Mouse (Mus musculus): ENCODE measurements around the gene Cyp26b1. TPM values are rescaled to one million over a fixed set of nuclear protein-coding genes. Genes with fewer than 3 reads are reported as not detected.
A peak's percentile ranks its signal among the peaks of the same experiment; 100 is the strongest.

Cyp26b1 gene
- total RNA-seq, 2 experiments from 2014 or later, result not detected

DNA sequence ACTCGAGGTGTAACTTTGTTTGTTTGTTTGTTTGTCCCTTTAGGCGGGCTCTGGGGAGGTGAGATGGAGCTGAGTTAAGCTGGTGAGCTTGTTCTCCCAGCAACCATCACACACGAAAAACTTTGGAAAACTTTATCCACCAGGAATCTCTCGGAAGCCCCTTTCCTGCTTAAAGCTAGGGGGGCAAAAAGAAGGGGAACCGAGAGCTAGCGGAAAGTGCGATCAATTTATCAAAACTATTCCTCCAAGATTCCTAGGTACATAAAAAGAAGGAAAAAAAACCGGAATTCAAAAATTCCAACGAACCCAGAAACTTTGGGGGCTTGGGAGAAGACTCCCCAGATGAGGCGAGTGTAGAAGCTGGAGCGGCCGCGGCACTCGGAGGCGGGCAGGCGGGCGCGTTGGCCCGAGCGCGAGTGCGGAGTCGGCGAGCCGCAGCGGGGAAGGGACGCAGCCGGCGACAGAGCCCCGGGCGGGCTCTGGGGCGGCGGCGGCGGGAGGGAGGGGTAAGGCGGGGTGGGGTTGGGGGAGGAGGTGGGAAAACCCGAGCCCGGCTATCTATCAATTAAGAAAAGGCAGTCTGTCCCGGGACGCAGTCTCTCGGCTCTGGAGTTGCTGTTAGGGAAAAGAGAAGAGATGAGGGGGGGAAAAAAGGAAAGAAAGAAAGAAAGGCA lies 5.3 kb downstream of the Cyp26b1 start:
- ATAC-seq (ENCODE audit: poor library complexity, severe bottlenecking), result no peak

- peak; percentile 26 for ATAC-seq (ENCODE audit: poor library complexity, severe bottlenecking)
Measured at GRCm38 (mm10) chr6:84587471-84588101, 6.1 kb downstream of the Cyp26b1 start.

DNA sequence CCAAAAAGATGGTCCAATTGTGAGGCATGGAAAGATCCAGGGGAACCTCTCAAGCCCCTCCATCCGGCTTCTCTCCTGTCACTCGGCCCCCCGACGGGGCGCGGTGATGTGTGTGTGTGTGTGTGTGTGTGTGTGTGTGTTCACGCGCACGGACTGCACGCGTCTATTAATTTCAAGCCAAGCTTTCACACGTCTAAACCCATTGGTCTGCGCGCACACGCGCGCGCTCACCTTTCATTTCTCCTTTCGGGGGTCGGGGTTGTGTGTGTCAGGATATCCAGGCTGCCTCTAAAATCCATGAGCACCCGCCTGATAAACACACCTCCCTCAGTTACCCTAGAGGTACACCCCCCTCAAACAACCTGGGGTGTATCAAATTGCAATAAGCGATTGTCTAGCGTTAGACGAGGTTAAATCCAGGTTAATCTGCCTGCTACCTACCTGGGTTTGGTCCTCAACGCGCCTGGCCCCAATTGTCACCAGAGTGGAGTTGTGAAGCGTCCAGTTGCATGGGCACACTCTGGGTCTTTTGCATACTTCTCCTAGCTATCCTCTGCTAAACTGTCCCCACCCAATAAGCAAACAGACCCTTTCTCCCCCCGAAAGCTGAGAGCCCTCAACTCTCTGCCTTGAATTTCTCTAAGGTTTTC lies 7.0 kb downstream of the Cyp26b1 start:
- ATAC-seq (ENCODE audit: poor library complexity, severe bottlenecking), result no peak

DNA sequence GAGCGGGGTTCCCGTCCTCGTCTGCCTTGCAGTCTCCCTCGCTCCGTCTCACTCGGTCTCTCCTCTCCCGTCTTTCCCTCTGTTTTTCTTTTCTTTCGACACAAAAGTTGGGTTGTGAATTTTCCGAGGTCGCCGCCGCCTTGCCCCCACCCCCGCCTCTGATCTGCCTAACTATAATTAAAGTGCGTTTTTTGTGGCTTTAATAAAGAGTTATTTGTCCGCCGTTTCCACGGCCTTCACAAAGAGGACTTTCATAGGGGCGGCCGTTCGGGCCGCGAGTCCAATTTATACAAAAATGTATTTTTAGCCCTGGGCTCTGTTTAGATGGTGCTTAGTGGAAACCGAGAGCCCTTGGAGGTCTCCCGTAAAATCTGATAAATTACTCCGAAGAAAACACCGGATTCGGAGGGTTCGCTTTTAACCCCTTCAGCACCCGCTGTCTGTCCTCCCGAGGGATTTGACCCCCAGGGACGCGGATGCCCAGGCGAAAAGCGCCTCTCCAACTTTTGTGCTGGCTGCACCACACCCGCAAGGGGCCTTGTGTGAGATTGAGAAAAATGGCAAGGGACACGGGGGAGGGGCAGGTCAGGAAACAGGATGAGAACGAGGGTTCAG lies 7.9 kb downstream of the Cyp26b1 start:
- no peak for ATAC-seq (ENCODE audit: poor library complexity, severe bottlenecking)

DNA sequence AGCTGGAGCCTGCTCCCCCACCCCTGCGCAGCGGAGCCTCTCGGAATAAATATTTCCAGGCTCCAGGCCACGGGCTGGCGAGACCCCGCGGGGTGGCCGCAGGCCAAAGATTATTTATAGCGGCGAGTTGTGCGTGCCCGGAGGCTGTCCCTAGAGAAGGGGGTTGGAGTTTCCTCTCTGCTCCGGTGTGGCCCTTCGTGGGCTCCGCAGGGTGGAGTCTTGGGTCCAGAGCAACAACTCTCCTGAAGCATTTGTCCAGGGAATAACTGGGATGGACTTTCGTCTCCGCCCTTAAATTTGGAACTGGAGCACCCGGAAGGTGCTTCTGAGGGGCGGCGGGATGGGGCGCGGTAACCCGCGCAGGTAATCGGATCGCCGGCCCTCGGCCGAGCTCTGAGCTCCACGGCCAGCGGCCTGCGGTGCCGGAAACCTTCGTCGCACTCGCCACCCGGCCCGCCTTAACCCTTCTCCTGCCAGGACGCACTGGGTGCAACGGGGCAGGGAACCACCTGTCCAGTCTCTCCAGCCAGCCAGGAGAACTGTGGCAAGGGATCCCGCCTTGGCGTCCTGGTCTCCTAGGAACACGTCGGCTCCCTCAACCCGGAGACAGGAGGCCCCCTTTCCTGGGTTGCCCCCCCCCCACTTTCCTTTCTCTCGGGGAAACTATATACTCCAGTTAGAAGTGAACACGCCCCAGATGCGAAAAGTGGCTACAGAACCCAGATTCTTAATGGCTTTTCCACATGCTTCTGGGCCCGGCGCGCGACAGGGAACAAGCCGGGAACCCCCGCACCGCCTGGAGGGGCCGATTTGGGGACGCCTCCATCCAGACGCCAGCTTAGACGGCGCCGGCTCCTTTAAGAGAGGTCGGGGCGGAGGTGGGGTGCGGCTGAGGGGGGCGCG lies 8.7 kb downstream of the Cyp26b1 start:
- no peak for ATAC-seq (ENCODE audit: poor library complexity, severe bottlenecking)

DNA sequence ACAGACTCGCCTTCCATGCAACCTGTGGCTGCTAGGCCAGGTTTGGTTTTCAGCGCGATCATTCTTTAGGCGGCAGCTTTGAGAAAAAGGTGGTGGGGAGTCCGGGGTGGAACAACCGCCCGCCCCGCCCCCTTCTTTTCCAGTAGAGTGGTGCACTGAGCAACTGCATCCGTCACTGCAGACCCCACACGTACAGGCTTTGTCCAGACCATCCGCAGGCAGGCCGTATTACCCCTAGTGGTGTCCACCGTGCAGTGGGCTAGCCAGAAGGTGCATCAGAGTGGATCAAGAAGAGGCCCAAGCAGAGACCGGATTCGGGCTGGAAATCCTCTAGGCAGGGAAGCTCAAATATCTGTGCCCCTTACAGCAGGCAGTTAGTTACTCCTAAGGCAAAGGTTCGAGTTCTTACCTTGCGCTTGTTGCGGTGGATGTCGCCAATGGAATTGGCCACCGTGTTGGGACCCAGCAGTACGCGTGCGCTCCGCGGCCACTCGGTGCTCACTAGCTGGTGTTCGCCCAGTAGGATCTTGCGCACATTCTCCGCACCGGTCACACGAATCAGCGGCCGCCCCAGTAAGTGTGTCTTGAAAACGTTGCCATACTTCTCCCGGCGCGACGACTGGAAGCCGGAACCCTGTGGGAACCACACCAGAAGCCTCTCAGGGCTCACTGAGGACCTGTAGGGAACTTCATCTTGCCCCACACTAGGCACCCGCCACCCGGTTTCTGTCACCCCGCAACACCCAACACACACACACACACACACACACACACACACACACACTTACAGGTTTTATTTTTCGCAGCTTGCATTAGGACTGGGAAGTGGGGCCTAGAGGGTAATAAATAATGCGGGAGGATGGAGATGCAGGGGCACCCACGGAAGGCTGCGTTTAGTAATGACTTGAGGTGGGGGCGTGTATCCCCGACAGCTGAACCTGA lies 9.6 kb downstream of the Cyp26b1 start:
- no peak for ATAC-seq (ENCODE audit: poor library complexity, severe bottlenecking)

- ATAC-seq (ENCODE audit: poor library complexity, severe bottlenecking), result peak; percentile 56
Measured at GRCm38 (mm10) chr6:84583371-84583770, 10.3 kb downstream of the Cyp26b1 start.

DNA sequence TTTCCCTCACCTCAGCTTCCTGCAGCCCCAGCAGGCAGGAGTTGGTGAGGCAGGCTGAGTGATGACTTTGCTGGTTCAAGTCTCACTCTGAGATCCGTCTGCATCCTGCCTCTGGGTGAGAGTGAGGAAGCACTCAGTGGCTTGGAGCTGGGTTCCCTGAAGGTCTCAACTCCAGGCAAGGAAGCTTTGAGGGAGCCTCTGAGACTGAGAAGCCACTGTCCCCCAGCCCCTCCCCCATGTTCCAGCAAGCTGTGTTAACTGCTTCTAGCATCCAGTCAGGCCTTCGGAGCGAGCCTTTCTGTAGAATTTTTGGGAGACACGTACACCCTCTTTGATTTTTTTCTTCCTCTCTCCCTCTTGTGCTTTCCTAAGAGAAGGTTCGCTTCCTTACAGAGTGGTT lies 10.9 kb downstream of the Cyp26b1 start:
- no peak for ATAC-seq (ENCODE audit: poor library complexity, severe bottlenecking)

GRCm38 (mm10) chr6:84581833-84582445 lies 11.8 kb downstream of the Cyp26b1 start:
- no peak for ATAC-seq (ENCODE audit: poor library complexity, severe bottlenecking)

- ATAC-seq (ENCODE audit: poor library complexity, severe bottlenecking), result no peak
Measured at GRCm38 (mm10) chr6:84580979-84581832, 12.5 kb downstream of the Cyp26b1 start.

- ATAC-seq (ENCODE audit: poor library complexity, severe bottlenecking), result no peak
Measured at GRCm38 (mm10) chr6:84579508-84579907, 14.2 kb downstream of the Cyp26b1 start.

GRCm38 (mm10) chr6:84578928-84579327 lies 14.8 kb downstream of the Cyp26b1 start:
- ATAC-seq (ENCODE audit: poor library complexity, severe bottlenecking), result no peak

DNA sequence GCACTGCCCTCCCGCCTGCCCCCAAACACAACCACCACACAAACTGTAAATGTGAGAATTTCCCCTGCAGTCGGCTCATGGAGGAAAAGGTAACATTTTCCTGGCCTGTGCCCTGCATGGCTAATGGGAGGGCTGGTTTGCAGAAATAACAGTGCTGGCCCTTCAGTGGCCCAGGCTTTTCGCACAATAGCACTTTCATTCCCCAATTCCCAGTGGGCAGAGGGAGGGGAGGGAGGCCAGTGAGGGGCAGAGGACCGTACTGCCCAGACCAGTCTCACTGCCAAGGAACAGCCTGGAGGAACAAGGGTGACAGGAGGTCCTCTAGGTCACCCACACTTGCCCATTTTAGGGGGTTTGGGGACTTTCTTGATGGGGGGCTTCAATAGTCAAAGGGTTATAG lies 15.8 kb downstream of the Cyp26b1 start:
- ATAC-seq (ENCODE audit: poor library complexity, severe bottlenecking), result no peak

- ATAC-seq (ENCODE audit: poor library complexity, severe bottlenecking), result no peak
Measured at GRCm38 (mm10) chr6:84573905-84574660, 19.6 kb downstream of the Cyp26b1 start.

DNA sequence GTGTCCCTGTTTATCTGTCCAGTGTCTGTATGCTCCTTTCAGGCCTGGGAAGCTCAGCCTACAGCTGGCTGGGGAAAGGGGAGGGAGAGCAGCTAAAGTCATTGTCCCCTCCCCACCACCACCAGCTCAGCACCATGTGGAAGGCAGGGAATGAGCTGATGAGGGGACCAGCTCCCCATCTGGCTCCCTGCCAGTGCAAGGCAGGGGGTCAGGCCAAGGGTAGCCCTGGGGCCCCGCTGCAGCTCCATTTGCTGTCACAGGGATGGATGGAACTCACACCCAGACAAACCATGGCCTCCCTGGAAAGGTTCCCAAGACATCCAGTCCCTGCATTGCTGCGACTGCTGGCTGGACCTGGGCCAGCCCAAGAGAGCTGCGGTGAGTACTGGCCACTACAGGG lies 23.7 kb downstream of the Cyp26b1 start:
- no peak for ATAC-seq (ENCODE audit: poor library complexity, severe bottlenecking)

GRCm38 (mm10) chr6:84569590-84569989 lies 24.1 kb downstream of the Cyp26b1 start:
- ATAC-seq (ENCODE audit: poor library complexity, severe bottlenecking), result peak; percentile 55

- ATAC-seq (ENCODE audit: poor library complexity, severe bottlenecking), result peak; percentile 22; the same call in 1 of the 2 replicates
Measured at GRCm38 (mm10) chr6:84568880-84569279, 24.8 kb downstream of the Cyp26b1 start.
